Mouse (Mus musculus) CD4-positive naive resting alpha-beta T cell, adult 57 days (primary cell): ENCODE data around the gene Bmp5. TPM values are rescaled to one million over a fixed set of nuclear protein-coding genes. Genes with fewer than 3 reads are reported as not detected.

Experiments used
- total RNA-seq: library from RNA; stranded (reverse); gene quantifications from one replicate; pipeline ENCODE4 v1.2.4, GENCODE M21; 2023

The Bmp5 gene
- not detected for total RNA-seq

DNA sequence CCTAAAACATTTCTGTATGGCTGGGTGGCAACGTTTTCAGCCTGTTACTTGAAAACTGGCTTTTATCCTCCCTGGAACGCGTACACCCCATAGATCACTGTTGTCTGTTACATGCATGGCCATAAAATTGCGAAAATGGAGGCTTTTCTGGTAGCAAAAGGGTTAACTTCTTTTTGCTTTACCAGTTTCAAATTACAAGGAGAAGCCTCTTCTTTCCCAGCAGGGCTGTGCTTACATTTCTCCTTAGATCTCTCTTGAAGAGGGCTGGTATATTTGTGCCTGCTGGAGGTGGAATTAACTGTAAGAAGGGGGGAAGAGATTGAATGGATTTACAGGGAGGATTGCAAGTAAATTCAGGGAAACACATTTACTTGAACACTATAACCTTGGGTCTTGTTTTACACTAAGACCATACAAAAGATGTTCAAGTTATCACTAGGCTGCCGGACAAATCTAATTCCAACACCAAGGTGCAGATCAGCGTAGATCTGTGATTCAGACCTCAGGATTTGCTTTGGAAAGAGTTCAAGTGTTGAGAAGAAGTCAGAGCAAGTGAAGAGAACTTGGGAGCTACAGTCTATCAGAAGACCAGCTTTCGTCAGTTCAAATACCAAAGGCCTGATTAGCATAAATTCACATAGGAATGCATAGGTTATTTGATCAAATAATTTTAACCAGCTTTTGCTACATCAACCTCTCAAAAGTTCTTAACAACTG lies at the start of gene Bmp5:
Gene Bmp5 (plus strand): TSS at position 236 of the 717 bp plus-strand sequence.

Other genes starting within 250 kb of the Bmp5 start
- 209 TPM for gene Tmod3, start 215.7 kb upstream of the Bmp5 start, total RNA-seq
- gene Tmod2, start 164.0 kb upstream of the Bmp5 start, total RNA-seq = 0.50 TPM
- 2.3 TPM for gene Lysmd2, start 149.6 kb upstream of the Bmp5 start, total RNA-seq
- not detected for gene Scg3, start 91.3 kb upstream of the Bmp5 start, total RNA-seq
- not detected for gene Hmgcll1, start 239.5 kb downstream of the Bmp5 start, total RNA-seq